Mouse (Mus musculus): Measurements from ENCODE around the gene Uqcc2. TPM values are rescaled to one million over a fixed set of nuclear protein-coding genes. Genes with fewer than 3 reads are reported as not detected.

Gene Uqcc2
- total RNA-seq, 2 experiments from 2014 or later: 245 to 370 TPM

DNA sequence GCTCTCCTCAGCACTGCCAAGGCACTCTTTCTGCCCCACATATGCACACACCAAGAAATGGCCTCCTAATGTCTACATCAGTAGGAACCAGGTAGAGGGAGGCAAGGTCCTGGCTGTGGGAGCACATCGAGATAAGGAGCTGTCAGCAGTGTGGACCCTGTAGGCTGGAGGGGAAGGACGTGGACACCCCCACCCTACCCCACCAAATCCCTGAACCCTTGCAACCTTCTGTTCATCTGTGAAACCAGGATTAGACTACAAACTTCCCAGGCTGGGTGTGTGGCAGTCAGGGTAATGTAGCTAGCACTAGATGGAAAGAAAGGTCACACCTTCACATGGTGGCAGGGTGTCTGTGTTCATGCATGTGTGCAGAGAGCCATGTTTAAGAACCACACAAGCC lies 10.6 kb downstream of the Uqcc2 start:
- DNase-seq: no peak

DNA sequence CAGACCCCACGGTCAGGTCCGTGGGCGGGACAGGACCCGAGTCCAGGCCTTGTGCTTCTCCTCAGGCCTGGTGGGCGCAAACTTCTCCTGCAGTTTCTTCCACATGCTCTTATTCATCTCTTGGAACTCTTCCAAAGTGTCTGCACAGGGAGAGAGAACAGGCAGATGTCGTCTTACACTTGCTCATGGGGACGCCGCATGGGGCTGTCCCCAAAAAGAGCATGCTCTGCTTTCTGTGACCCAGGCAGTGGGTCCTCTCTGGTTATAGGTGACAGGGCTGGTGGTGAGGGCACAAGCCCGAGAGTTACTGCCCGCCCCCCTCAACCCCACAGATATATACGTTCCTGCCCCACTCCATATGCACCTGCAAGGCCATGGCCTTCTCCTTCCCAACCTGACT lies 11.0 kb downstream of the Uqcc2 start:
- DNase-seq: no peak

DNA sequence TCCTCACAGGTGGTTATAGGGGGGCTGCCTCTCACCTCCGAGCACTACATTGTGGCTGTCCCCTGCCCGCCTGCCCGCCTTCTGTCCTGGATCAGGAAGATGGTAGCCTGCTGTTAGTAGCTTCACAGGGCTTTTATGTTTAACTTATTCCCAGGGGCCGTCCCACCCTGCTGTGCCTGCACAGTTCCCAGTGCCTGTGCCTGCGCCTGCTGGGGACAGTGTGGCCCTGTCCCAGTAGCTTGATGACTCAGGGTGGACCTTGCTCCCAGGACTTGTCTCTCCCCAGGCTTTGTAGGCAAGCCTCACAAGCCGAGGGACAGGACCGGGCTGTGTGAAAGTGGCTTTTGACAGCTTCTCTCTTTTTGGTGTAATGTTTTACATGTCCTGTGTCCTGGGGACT lies 11.9 kb downstream of the Uqcc2 start:
- DNase-seq: peak; percentile 36 to 59

DNA sequence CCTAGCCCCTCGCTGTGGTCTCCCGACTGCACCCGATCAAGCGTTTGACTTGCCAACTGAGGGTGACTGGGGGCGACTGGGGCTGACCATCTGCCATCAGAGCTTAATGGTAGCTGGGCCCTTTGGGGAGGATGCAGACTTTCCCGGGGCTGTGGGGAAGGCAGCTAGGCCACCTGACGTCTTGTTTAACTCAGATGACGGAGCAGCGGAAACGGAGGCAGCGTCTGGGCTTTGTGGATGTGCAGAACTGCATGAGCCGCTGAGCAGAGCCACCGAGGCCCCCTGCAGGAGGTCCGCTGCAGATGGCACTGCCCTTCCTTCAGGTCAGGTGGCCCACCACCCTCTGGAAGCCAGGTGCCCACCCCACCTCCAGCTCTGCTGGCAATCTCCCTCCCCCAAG lies 12.4 kb downstream of the Uqcc2 start:
- DNase-seq: no peak

DNA sequence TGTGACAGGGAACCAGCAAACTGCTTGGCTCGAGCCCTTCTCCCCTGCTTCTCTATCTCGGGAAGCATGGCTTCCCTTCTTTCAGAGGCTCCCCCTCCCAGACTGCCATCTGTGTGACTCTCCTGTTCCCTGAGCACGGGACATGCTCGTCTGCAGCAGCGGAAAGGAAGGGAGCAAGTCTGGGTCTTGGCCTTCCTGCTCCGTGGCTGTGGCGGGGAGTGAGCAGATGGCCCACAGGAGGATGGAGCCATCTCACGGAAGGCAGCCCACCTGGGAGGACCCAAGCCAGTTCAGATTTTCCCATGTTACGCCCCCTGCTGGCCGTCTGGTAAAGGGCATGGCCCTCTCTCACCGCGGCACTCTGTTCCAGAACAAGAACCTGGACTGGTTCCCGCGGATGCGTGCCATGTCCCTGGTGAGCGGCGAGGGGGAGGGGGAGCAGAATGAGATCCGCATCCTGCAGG lies 13.1 kb downstream of the Uqcc2 start:
- DNase-seq: peak; percentile 77 to 86

DNA sequence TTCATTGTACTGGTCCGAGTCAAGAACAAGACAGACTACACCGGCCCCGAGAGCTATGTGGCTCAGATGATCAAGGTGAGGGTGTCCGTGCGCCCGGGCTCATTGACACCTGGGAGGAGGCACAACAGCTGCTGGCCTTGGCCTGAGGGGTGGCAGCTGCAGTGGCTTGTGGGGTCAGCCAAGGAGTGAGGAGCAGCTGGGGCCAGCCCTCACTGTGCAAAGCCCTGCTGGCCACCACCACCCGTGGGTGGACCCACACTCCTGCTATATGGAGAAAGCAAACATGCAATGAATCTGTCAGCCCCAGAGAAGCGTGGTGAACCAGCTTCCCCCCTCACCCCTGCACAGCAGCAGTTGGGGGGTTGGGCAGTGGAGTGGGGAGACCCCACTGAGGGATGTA lies 13.8 kb downstream of the Uqcc2 start:
- DNase-seq: no peak

DNA sequence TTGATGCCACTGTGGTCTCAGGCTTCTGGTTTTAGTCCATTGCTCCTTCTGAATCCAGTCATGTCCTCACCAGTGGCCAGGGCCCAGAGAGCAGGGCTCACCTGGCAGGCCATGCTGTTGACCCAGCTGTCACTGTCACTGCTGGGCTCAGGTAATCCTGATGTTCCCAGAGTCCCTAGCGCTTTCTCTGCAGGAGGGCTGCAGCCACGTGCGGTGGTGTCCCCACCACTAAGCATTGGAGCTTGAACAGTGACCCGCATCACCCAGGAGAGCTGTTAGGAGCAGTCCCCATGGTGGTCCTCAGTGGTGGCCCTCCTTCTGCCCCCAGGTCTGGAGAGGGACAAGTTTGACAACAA lies 14.2 kb downstream of the Uqcc2 start:
- no peak for DNase-seq

DNA sequence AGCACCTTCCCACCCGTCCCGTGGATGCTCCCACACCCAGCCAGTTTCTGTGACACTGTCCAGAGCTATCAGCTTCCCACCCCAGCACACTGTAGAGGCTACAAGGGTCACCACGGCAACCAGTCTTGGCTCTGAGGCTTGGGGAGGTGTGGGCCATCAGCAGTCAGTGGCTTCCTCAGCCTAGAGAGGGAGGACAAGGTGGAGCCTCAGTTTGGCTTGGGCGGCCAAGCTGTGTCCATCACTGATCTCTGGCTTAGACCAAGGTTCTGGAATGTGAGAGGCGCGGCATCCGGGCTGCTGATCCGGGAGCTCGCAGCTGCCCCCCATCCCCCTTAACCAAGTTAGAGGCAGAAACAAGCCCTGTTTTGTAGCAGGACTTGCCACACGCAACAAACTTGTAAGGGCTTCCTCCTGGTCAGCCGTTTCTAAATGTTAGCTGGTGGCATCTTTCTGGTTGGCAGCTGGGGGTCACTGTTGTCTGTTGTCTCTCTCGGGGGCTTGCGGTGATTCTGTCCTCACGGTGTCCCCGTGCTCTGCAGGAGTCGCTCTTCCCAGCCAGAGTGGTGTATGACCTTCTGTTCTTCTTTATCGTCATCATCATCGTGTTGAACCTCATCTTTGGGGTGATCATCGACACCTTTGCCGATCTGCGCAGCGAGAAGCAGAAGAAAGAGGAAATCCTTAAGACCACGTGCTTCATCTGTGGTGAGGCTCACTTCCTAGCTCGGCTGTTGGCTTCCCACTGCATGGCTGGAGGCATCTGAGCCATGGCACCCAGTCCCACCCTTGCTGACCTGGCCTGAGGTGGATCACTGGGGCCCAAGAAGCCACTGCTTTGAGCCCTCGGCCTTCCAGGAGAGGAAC lies 14.8 kb downstream of the Uqcc2 start:
- no peak for DNase-seq

DNA sequence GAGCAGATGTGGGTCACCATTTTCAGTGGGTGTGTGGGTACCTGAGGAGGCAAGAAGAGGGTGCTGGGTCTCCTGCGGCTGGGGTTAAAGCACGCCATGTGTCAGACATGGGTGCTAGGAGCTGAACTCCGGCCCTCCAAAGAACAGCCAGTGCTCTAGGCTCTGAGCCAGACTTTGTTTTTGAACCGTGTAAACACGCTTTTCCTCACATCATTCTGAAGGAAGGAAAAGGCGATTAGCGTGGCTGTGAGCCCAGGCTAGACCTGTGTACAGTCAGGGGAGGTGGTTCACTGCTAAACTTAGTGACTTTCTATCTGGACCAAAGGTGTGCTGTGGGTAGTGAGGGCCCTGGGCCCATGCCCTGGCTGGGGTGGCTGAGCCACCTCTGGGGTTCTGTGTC lies 23.6 kb downstream of the Uqcc2 start:
- DNase-seq: no peak

DNA sequence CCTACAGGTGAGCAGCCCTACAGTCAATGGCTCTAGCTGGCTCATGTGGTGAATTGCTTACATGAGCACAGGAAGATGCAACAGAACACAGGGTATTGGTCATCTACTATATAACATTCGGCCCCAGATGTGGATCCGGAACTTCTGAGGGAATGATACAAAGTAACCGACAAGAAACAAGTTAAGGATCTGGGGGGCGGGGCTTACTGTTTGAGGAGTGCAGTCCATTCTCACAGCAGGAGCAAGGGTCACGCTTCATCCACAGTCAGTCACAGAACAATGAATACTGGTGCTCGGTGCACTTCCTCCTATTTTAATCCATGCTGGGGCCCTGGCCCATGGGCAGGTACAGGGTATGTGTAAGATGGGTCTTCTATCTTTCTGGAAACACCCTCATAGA lies 25.8 kb downstream of the Uqcc2 start:
- DNase-seq: no peak

DNA sequence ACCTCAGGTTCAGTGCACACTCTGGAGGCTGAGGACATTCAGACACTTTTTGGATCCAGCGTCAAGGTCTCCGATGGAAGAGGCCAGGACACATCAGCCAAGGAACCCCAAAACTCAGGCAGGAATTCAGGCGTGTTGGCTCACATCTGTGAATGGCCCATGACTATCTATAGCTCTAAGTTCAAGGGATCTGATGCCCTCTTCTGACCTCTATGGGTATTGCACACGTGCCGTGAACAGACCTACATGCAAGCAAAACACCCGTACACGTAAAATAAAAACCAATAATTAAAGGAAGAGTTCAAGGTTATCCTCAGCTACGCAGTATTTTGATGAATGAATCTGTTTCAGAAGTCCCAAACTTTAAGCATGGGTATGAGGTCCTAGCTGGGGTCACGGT lies 27.0 kb downstream of the Uqcc2 start:
- DNase-seq: no peak

DNA sequence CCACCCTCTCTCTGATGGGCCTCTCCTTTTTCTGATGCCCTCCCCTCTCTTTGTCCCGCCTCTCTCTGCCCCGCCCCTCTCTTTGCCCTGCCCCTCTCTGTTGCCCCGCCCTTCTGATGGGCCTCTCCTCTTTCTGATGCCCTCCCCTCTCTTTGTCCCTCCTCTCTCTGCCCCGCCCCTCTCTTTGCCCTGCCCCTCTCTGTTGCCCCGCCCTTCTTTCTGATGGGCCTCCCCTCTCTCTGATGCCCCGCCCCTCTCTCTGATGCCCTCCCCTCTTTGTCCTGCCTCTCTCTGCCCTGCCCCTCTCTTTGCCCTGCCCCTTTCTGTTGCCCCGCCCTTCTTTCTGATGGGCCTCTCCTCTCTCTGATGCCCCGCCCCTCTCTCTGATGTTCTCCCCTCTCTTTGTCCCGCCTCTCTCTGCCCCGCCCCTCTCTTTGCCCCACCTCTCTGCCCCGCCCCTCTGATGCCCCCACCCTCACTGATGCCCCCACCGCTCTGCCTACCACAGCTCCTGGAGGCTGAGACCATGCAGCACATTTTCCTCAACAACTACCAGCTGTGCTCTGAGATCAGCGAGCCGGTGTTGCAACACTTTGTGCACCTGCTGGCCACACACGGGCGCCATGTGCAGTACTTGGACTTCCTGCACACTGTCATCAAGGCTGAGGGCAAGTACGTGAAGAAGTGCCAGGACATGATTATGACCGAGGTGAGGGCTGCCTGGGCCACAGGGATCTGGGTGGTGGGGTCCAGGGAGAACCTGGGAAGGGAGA lies 27.8 kb downstream of the Uqcc2 start:
- DNase-seq: no peak

DNA sequence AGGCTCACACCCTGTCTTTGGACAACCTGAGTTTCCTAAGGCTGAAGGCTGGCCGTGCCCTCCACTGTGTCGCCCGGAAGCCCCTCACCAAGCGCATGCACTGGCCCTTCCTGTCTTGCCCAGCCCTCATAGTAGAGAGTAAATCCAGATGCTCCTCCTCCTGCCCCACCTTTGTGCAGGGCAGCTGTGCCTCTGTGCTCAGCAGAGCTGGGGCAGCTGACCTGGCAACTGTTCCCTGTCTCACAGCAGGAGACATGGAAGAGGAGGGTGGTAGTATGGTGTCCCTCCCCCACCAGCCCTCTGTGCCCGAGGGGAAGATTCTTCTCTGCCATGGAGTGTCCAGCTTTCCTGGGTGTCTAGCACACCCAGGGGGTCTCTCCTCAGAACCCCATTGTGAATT lies 32.0 kb downstream of the Uqcc2 start:
- no peak for DNase-seq

DNA sequence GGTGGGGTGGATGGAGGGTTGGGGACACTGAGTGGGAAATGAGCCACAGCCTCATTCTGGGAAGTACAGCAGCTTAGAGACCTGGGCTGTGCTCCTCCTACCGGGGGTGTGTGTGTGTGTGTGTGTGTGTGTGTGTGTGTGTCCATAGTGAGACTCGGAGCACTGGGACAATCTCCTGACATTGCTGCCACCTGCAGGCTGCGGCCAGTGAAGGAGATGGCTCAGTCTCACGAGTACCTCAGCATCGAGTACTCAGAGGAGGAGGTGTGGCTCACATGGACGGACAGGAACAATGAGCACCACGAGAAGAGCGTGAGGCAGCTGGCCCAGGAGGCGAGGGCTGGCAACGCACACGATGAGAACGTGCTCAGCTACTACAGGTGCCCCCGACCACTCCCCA lies 38.0 kb downstream of the Uqcc2 start:
- DNase-seq: peak; percentile 30 to 60

DNA sequence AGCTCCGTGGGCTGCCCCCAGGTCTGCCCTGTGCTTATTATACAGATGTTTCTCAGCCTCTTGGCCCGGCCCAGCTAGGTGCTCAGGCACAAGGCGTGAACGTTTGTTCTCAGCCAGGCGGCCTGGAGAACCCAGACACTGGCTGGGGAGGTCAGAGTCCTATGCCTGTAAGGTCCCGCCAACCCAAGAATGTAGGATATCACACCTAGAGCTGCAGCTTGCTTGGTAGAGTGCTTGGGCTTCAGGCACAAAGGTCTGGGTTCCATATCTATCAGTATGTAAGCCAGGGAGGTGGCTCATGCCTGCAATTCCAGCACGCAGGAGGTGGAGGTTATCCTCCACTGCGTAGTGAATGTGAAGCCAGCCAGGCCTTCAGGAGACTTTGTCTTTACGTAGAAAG lies 43.6 kb downstream of the Uqcc2 start:
- no peak for DNase-seq

DNA sequence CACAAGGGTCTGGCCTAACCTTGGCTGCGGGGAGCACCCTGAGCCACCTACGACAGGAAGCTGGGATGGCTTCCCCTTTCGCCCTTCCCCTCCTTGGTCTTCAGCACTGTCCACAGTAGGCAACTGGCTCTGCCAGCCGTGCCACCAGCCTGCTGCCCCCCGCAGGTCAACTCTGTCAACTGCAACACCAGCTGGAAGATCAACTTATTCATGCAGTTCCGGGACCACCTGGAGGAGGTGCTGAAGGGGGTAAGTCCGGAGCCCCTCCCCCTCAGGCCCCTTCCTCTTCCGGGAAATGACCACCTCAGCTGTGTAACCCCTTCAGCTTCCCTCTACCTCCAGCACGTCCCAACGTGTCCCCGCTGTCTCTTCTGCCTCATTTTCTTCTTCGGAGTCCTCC lies 46.3 kb downstream of the Uqcc2 start:
- DNase-seq: peak; percentile 17 to 58

DNA sequence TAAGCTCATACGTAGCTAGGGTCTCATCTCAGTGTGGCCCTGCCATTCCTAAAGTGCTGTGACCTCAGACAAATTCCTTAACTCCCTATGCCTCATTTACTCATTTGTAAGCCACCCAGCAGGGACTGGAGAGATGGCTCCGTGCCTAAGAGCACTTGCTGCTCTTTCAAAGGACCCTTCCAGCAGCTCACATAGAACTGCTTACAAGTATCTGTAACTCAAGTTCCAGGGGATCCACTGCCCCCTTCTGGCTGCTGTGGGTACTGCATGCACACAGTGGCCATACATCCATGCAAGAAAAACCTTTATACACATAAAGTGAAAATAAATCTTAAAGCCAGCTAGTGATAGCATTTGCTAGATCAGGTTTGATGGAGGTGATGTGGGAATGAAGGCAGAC lies 48.0 kb downstream of the Uqcc2 start:
- peak; percentile 29 to 42 for DNase-seq

DNA sequence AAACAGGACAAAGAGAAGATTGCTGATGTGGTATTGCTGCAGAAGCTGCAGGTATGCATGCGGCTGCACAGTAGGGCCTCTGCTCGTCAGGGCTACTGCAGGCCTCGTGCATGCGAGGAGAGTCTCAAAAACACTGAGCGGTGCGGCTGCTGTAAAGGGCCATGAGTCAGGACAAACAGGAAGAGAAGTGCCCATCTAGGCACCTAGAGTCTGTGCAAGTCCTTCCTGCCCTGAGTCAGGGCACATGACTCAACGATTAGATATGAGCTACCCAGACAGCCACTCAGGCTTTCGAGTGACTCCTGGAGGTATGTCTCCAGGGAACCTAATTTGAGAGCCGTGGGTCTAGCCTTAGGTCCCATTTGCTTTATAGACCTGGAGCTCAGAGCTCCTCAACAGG lies 50.1 kb downstream of the Uqcc2 start:
- peak; percentile 55 to 63 for DNase-seq

DNA sequence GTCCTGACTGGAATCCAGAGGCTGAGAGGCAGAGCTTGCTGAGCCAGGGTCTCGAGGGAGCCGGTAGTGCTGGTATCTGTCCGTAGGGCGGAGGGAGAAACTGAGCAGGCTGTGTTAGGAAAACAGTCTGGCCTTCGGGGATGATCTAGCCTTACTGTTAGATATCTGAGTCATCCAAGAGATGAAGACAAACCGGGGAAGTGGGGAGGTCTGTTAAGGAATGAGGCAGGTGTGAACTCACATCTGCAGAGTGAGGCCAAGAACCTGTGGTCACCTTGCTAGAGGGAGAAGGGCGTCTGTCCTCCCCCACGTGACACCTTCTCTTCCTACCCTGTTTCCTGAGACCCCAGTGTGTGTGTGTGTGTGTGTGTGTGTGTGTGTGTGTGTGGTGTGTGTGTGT lies 50.9 kb downstream of the Uqcc2 start:
- no peak for DNase-seq

DNA sequence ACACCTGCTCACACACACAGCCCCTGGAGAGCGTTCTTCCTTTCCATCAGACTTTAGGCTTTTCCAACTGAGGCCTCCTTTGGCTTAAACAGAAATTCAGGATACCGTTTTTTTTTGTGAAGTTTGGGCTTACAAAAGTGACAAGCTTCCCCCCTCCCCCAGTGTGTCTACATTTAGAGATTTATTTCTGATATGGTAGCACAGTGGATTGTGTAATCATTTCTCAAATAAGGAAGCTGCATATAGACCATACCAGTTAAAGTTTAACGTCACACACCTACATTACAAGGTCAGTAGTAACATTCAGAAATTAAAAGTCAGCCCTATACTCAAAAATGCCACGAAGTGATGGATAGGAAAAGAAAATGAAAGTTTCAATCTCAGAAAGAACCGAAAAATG lies 51.8 kb downstream of the Uqcc2 start:
- DNase-seq: no peak

DNA sequence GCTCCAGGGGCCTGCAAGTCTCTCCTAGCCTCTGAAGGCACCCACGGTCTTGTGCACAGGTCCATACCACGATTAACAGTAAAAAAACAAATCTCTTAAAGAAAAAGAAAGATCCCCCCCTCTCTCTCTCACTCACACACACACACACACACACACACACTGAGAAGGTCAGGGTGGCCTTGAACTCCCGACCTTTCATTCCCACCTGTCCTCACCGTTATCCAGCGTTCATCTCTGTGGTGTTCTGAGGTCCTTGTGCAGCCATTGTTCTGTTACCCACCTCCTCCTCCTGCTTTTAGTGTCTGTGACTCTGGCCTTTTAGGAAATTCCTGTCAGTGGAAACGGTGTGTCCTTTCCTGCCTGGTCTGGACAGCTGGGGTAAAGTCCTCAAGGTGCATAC lies 55.2 kb downstream of the Uqcc2 start:
- DNase-seq: no peak

DNA sequence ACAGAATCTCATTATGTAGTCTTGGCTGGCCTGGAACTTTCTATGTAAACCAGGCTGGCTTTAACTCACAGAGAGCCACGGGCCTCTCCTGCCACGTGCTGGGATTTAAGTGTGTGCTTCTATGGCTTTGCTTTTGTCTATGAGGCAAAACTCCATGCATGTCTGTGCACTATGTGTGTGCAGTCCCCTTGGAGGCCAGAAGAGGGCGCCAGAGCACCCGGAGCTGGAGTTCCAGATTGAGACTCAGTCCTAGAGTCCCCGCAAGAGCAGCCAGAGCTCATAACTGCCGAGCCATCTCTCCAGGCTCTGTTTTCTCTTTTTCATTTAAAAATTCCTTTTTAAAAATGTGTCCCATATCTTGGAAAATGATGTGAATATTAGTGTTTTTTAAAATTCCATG lies 55.8 kb downstream of the Uqcc2 start:
- DNase-seq: no peak

DNA sequence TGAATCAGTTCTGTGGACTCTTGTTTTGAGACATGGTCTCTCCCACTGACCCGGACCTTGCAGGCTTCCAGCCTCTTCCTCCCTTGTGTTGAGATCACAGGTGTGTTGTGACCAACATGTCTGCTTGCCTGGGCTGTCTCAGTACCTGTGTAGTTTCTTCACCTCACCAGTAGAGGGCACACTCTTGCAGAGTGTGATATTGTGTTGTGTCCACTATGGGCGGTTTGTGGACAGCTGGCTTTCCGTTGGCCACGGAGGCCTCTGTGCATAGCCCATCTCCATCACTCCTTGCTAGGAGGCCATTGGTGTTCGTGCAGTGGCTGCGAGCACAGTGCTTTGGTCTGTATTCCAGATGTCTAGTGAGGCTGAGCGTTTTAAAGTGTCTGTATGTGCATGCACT lies 56.6 kb downstream of the Uqcc2 start:
- no peak for DNase-seq
